Mouse (Mus musculus) megakaryocyte, embryonic 14.5 days (primary cell): ENCODE data around the gene Bag6.

Source experiments
- FLI1 ChIP-seq: IDR thresholded peaks from 2 replicates; pipeline ENCODE4 v1.6.1; 2012; ENCODE audit warnings: low read length, inconsistent platforms, mixed read lengths
- GATA1 ChIP-seq: IDR thresholded peaks from 3 replicates; pipeline ENCODE4 v1.6.1; 2012; ENCODE audit warnings: mixed read lengths, low read length, inconsistent platforms, borderline replicate concordance

DNA sequence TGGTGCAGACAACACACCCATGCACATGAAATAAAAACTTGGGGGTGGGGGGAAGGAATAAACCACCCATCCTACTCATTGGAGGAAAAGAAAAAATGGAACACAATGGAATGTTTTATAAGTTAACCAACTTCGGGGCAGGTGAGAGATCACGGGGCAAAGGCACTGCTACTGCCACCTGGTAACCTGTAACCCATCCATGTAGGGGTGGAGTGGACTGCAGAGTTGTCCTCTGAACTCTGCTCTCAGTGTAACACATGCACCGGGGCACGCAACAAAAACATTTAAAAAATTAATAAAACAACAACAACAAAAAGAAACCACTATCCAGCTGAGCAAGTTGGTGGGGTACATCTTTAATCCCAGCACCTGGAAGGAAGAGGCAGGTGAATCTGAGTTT lies 17.1 kb downstream of the Bag6 start:
- TF ChIP-seq FLI1 (no peak), GATA1 (no peak)
